In the genomic region with DNA sequence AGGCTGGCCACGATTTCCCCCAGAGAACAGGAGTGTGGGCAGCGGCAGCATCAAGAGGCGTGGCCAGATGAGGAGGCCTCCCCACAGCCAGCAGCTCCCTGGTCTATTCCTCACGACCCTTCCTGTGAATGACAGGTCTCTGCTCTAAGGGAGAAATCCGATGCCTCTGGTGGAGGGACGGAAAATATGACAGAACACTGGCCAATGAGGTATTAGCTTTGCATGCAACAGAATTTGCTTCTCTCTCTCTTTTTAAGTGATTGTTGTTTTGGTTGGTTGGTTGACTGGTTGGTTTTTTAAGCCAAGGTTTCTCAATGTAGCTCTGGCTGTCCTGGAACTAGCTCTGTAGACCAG, we compare ENCODE assay signal across 10 mouse cellular contexts. TPM values are rescaled to one million over a fixed set of nuclear protein-coding genes. Genes with fewer than 3 reads are reported as not detected.
DNase-seq lines count a peak whose midpoint lies in the region; ATAC-seq and TF ChIP-seq lines count a peak whose summit lies in the region.
"Had no signal": no experiment of that assay in that cellular context is flagged by ENCODE, and none has a peak within 500 bp of the region (broad histone marks: within the 10 kb centered on the region; RNA-seq: fewer than 3 reads in every experiment).

No protein-coding gene starts in this region.

- no peaks in the 10 kb centered on the region for H3K27me3 ChIP-seq in lung, embryonic 14.5 days (ENCODE audit: insufficient read depth, low read length)
- no peaks in the 10 kb centered on the region for H3K27me3 ChIP-seq in hindbrain, embryonic 15.5 days
- H3K27me3 ChIP-seq in midbrain, postnatal 0 days (ENCODE audit: insufficient read depth, low read length): no peaks in the 10 kb centered on the region

- H3K4me3 ChIP-seq in lung, embryonic 14.5 days (ENCODE audit: low read depth, low read length): no peak overlapping the region
- H3K4me3 ChIP-seq in hindbrain, embryonic 15.5 days: no peak overlapping the region
- no peak overlapping the region for H3K4me3 ChIP-seq in midbrain, postnatal 0 days (ENCODE audit: low read depth, low read length)
- H3K4me3 ChIP-seq: midbrain, embryonic 12.5 days had no signal

- WGBS in lung, embryonic 14.5 days: 12% methylated on average over 6 of the region's 6 CpGs
- 22% methylated on average over 6 of the region's 6 CpGs for WGBS in hindbrain, embryonic 15.5 days
- 15% methylated on average over 6 of the region's 6 CpGs for WGBS in midbrain, postnatal 0 days

- DNase-seq in embryo, embryonic 10 days (ENCODE audit: low spot score): peak; percentile 55
- no peak for DNase-seq in embryo, embryonic 9.5 days (ENCODE audit: extremely low spot score)
- peak; percentile 47 for DNase-seq in lung, embryonic 14.5 days
- no peak for DNase-seq in lung, postnatal 14 days
- peak; percentile 27 for DNase-seq in midbrain, postnatal 0 days (ENCODE audit: low spot score)
- no peak for DNase-seq in urinary bladder, adult 2 months (ENCODE audit: low spot score)
- DNase-seq in frontal cortex, postnatal 14 days (ENCODE audit: low spot score in 2 of 2): no peak
- DNase-seq: kidney, postnatal 10 days had no signal

- ATAC-seq in lung, embryonic 14.5 days (ENCODE audit: insufficient read depth): no peak
- no peak for ATAC-seq in hindbrain, embryonic 15.5 days (ENCODE audit: low FRiP score, low read depth)
- ATAC-seq in midbrain, postnatal 0 days (ENCODE audit: low FRiP score): no peak

- no peak overlapping the region for H3K9ac ChIP-seq in lung, embryonic 14.5 days
- H3K9ac ChIP-seq in hindbrain, embryonic 15.5 days: no peak overlapping the region
- H3K9ac ChIP-seq in midbrain, postnatal 0 days (replicated peaks; ENCODE audit: low read length, poor library complexity, severe bottlenecking): no peak overlapping the region
- H3K9ac ChIP-seq: midbrain, embryonic 12.5 days had no signal

- H3K4me1 ChIP-seq in lung, embryonic 14.5 days (ENCODE audit: insufficient read depth): 0 out of 2 replicates have a peak, but pooled peaks cover 3% of the 10 kb centered on the region
- peaks cover 53% of the 10 kb centered on the region for H3K4me1 ChIP-seq in hindbrain, embryonic 15.5 days (replicated peaks)
- H3K4me1 ChIP-seq in midbrain, postnatal 0 days (ENCODE audit: insufficient read depth, low read length): peaks cover 9% of the 10 kb centered on the region; the same call in 1 of the 2 replicates

- TF ChIP-seq CTCF in lung, embryonic 14.5 days (IDR thresholded peaks at IDR 0.05; ENCODE audit: low read depth): no peak
- TF ChIP-seq CTCF in midbrain, postnatal 0 days (IDR thresholded peaks at IDR 0.05): peak; percentile 32

- no peak overlapping the region for H3K27ac ChIP-seq in lung, embryonic 14.5 days (ENCODE audit: low read depth)
- H3K27ac ChIP-seq in hindbrain, embryonic 15.5 days (replicated peaks): no peak overlapping the region
- H3K27ac ChIP-seq in midbrain, postnatal 0 days (ENCODE audit: low read depth, low read length): no peak overlapping the region
- H3K27ac ChIP-seq: midbrain, embryonic 12.5 days had no signal

- H3K36me3 ChIP-seq in lung, embryonic 14.5 days (ENCODE audit: insufficient read depth): no peaks in the 10 kb centered on the region
- H3K36me3 ChIP-seq in hindbrain, embryonic 15.5 days: no peaks in the 10 kb centered on the region
- H3K36me3 ChIP-seq in midbrain, postnatal 0 days (ENCODE audit: insufficient read depth, low read length): no peaks in the 10 kb centered on the region
- H3K36me3 ChIP-seq: midbrain, embryonic 12.5 days had no signal

- H3K9me3 ChIP-seq in lung, embryonic 14.5 days (ENCODE audit: low read depth, low read length): no peaks in the 10 kb centered on the region
- no peaks in the 10 kb centered on the region for H3K9me3 ChIP-seq in hindbrain, embryonic 15.5 days
- H3K9me3 ChIP-seq in midbrain, postnatal 0 days (ENCODE audit: low read length): no peaks in the 10 kb centered on the region
- H3K9me3 ChIP-seq: midbrain, embryonic 12.5 days had no signal

- H3K4me2 ChIP-seq in lung, embryonic 14.5 days: 0 out of 2 replicates have a peak overlapping the region, but pooled peaks have one; percentile 10
- H3K4me2 ChIP-seq in hindbrain, embryonic 15.5 days: peak overlapping the region; percentile 17; the same call in 1 of the 2 replicates
- 0 out of 2 replicates have a peak overlapping the region, but pooled peaks have one; percentile 15 for H3K4me2 ChIP-seq in midbrain, postnatal 0 days (ENCODE audit: low read depth, low read length, poor library complexity, severe bottlenecking)
- H3K4me2 ChIP-seq: midbrain, embryonic 12.5 days had no signal

RNA-seq across cellular contexts. Expression of gene Hk1, which starts 44.3 kb away (rescaled TPM):
- 20.9 and 22.4 TPM in 2 replicates for polyA plus RNA-seq in lung, embryonic 14.5 days (2014; fragmentation: Nextera tagmentation; extraction: Ambion mirVana)
- 128 and 140 TPM in 2 replicates for polyA plus RNA-seq in hindbrain, embryonic 15.5 days (2015; fragmentation: Nextera tagmentation; extraction: Ambion mirVana)
- total RNA-seq in midbrain, postnatal 0 days (2014; rRNA removed): 103 and 119 TPM in 2 replicates
- 157 and 163 TPM in 2 replicates for polyA plus RNA-seq in midbrain, postnatal 0 days (2015; fragmentation: Nextera tagmentation; extraction: Ambion mirVana)
- 53.9 and 83.8 TPM in 2 replicates for polyA plus RNA-seq in urinary bladder, adult 2 months (2012; rRNA removed)

Comparison
In these comparisons a context has a peak if more than half of its experiments do, and no peak if none do; other contexts are left out.
1. DNase-seq: peak in embryo, embryonic 10 days (single experiment), lung, embryonic 14.5 days (single experiment) and midbrain, postnatal 0 days (single experiment); none in embryo, embryonic 9.5 days (single experiment), lung, postnatal 14 days (single experiment), urinary bladder, adult 2 months (single experiment) and frontal cortex, postnatal 14 days (0 of 2).
2. Peak in every context shown above with its lines, with median percentiles within 50 percentile points of each other: H3K4me2 ChIP-seq.